Mouse (Mus musculus): ENCODE measurements around the gene Nt5c2. TPM values are rescaled to one million over a fixed set of nuclear protein-coding genes. Genes with fewer than 3 reads are reported as not detected.
A peak's percentile ranks its signal among the peaks of the same experiment; 100 is the strongest.

Nt5c2 gene
- polyA plus RNA-seq, 1 experiment from 2014 or later: 111 TPM

DNA sequence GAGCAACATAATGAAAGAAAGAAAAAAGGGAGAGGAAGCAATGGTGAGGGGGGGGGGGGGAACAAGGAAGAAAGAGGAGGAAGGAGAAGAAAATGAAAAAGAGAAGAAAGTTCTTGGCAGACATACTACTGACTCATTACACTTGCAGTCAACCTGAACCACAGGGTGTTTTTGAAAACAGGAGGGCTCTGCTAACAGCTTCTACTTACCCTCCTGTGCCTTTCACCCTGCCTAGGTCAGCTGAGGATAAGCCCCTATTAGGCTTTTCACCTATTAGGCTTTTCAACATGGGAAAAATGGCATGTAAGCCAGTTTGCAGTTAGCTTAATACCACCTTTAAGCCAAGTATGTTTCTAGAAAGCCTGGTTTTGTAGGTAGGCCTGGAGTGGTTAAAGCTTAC lies 51.5 kb downstream of the Nt5c2 start:
- H3K4me2 ChIP-seq: no peak overlapping the region

GRCm38 (mm10) chr19:46962841-46963240 lies 52.1 kb downstream of the Nt5c2 start:
- no peaks in the 10 kb centered on the region for H3K27me3 ChIP-seq (replicated peaks)
- no peak overlapping the region for H3K27ac ChIP-seq (ENCODE audit: poor library complexity, severe bottlenecking)
- WGBS: 21% methylated on average over 7 of the region's 7 CpGs

More for the DNA sequence above, 51.5 kb downstream of the Nt5c2 start:
- Histone ChIP-seq H3K9ac (no peak overlapping the region), H3K9me3 (replicated peaks) (no peaks in the 10 kb centered on the region), H3K27ac (ENCODE audit: poor library complexity, severe bottlenecking) (no peak overlapping the region), H3K36me3 (no peaks in the 10 kb centered on the region), H3K27me3 (replicated peaks) (no peaks in the 10 kb centered on the region), H3K4me3 (no peak overlapping the region), H3K4me1 (replicated peaks) (peaks cover 22% of the 10 kb centered on the region)
- ATAC-seq (ENCODE audit: insufficient number of reproducible peaks, low FRiP score): no peak

DNA sequence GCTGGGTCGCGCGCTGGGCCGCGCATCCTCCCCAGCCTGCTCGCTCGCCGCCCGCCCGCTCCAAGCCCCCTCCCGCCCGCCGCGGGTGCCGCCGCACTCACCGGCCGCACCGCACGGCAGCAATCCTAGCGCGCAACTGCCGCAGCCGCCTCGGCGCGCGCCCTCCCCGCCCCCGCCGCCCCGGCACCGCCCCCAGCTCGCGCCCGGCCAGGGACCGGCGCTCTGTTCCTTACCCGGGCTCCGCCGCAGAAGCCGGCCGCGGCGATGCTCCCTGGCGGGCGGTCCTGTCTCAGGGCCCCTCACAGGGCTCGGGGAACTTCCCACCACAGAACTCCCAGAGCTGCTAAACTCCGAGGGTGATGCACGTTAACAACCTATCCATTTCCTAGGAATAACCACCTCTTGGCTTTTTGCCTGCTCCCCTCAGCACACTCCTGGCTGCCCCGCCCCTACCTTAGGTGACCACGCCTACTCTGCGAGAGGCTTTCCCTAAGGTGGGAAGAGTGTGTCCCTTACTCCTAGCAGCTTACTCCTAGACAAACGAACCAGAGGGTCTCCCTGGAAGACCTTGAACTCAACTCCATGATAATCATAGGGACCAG lies 52.7 kb downstream of the Nt5c2 start:
- 4% methylated on average over 49 of the region's 54 CpGs for WGBS
- H3K4me1 ChIP-seq (replicated peaks): peaks cover 29% of the 10 kb centered on the region
- H3K36me3 ChIP-seq: no peaks in the 10 kb centered on the region
- H3K4me2 ChIP-seq: peak overlapping the region; percentile 87
- no peaks in the 10 kb centered on the region for H3K9me3 ChIP-seq (replicated peaks)
- no peaks in the 10 kb centered on the region for H3K27me3 ChIP-seq (replicated peaks)
- peak overlapping the region; percentile 95 for H3K9ac ChIP-seq
- peak overlapping the region; percentile 87 for H3K4me3 ChIP-seq
- peak; percentile 93 for ATAC-seq (ENCODE audit: insufficient number of reproducible peaks, low FRiP score)
- H3K27ac ChIP-seq (ENCODE audit: poor library complexity, severe bottlenecking): peak overlapping the region; percentile 98

More at GRCm38 (mm10) chr19:46962841-46963240, 52.1 kb downstream of the Nt5c2 start:
- ATAC-seq (ENCODE audit: insufficient number of reproducible peaks, low FRiP score): no peak
- no peaks in the 10 kb centered on the region for H3K36me3 ChIP-seq
- no peak overlapping the region for H3K9ac ChIP-seq
- H3K9me3 ChIP-seq (replicated peaks): no peaks in the 10 kb centered on the region
- peaks cover 24% of the 10 kb centered on the region for H3K4me1 ChIP-seq (replicated peaks)
- peak overlapping the region; percentile 87 for H3K4me2 ChIP-seq
- peak overlapping the region; percentile 87 for H3K4me3 ChIP-seq

GRCm38 (mm10) chr19:46961652-46962051 lies 53.3 kb downstream of the Nt5c2 start:
- WGBS: under 1% methylated on average over 36 of the region's 36 CpGs
- H3K27ac ChIP-seq (ENCODE audit: poor library complexity, severe bottlenecking): peak overlapping the region; percentile 98
- no peaks in the 10 kb centered on the region for H3K9me3 ChIP-seq (replicated peaks)
- H3K27me3 ChIP-seq (replicated peaks): no peaks in the 10 kb centered on the region
- H3K4me2 ChIP-seq: peak overlapping the region; percentile 87
- peak overlapping the region; percentile 87 for H3K4me3 ChIP-seq
- H3K9ac ChIP-seq: peak overlapping the region; percentile 95
- H3K36me3 ChIP-seq: no peaks in the 10 kb centered on the region
- ATAC-seq (ENCODE audit: insufficient number of reproducible peaks, low FRiP score): peak; percentile 87
- peaks cover 35% of the 10 kb centered on the region for H3K4me1 ChIP-seq (replicated peaks)

DNA sequence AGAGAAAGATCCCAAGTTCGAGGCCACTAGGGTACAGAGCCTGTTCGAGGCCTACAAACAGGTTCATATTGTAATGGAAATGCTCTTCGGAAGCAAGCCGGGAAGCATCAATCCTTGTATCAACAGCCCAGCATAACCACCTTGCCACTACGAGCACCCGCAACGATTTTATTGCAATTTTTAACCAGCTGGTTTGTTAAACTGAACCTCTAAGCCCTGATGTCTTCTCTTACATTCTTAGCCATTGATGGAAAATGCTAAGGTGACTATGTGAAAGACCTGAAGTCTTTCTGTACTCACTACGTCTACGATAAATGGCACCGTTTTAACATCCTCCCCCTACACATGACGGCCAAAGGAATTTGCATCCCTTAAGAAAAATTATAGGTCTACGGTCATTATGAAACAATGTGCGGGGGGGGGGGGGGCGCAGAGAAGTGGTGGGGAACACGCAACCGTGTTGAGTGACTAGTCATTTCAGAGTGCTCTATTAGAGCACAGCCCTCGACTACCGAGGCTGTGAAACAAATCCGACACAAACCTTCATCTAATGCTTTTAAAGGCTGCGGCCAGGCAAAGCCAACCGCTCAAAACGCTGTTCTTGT lies 53.8 kb downstream of the Nt5c2 start:
- H3K4me1 ChIP-seq (replicated peaks): peaks cover 40% of the 10 kb centered on the region
- H3K9ac ChIP-seq: peak overlapping the region; percentile 95
- 0 out of 2 replicates have a peak, but pooled peaks have one; percentile 26 for ATAC-seq (ENCODE audit: insufficient number of reproducible peaks, low FRiP score)
- H3K27me3 ChIP-seq (replicated peaks): no peaks in the 10 kb centered on the region
- peak overlapping the region; percentile 98 for H3K27ac ChIP-seq (ENCODE audit: poor library complexity, severe bottlenecking)
- 11% methylated on average over 22 of the region's 22 CpGs for WGBS
- peak overlapping the region; percentile 87 for H3K4me2 ChIP-seq
- no peaks in the 10 kb centered on the region for H3K9me3 ChIP-seq (replicated peaks)
- no peaks in the 10 kb centered on the region for H3K36me3 ChIP-seq
- peak overlapping the region; percentile 87 for H3K4me3 ChIP-seq

GRCm38 (mm10) chr19:46960101-46961046 lies 54.6 kb downstream of the Nt5c2 start:
- 68% methylated on average over 13 of the region's 13 CpGs for WGBS
- peaks cover 40% of the 10 kb centered on the region for H3K4me1 ChIP-seq (replicated peaks)
- H3K9ac ChIP-seq: peak overlapping the region; percentile 95
- H3K36me3 ChIP-seq: no peaks in the 10 kb centered on the region
- no peaks in the 10 kb centered on the region for H3K9me3 ChIP-seq (replicated peaks)
- no peaks in the 10 kb centered on the region for H3K27me3 ChIP-seq (replicated peaks)
- ATAC-seq (ENCODE audit: insufficient number of reproducible peaks, low FRiP score): no peak
- peak overlapping the region; percentile 87 for H3K4me3 ChIP-seq
- peak overlapping the region; percentile 87 for H3K4me2 ChIP-seq
- peak overlapping the region; percentile 98 for H3K27ac ChIP-seq (ENCODE audit: poor library complexity, severe bottlenecking)

GRCm38 (mm10) chr19:46959536-46959935 lies 55.4 kb downstream of the Nt5c2 start:
- H3K9ac ChIP-seq: 0 out of 2 replicates have a peak overlapping the region, but pooled peaks have one; percentile 47
- no peaks in the 10 kb centered on the region for H3K27me3 ChIP-seq (replicated peaks)
- H3K4me2 ChIP-seq: peak overlapping the region; percentile 87
- H3K27ac ChIP-seq (ENCODE audit: poor library complexity, severe bottlenecking): peak overlapping the region; percentile 52
- 0 out of 2 replicates have a peak, but pooled peaks cover 4% of the 10 kb centered on the region for H3K36me3 ChIP-seq
- H3K4me3 ChIP-seq: 0 out of 2 replicates have a peak overlapping the region, but pooled peaks have one; percentile 0
- ATAC-seq (ENCODE audit: insufficient number of reproducible peaks, low FRiP score): no peak
- H3K4me1 ChIP-seq (replicated peaks): peaks cover 40% of the 10 kb centered on the region
- 50% methylated on average over 3 of the region's 3 CpGs for WGBS
- no peaks in the 10 kb centered on the region for H3K9me3 ChIP-seq (replicated peaks)

- Histone ChIP-seq H3K27me3 (replicated peaks) (no peaks in the 10 kb centered on the region), H3K9ac (no peak overlapping the region), H3K27ac (ENCODE audit: poor library complexity, severe bottlenecking) (no peak overlapping the region), H3K4me1 (replicated peaks) (peaks cover 45% of the 10 kb centered on the region), H3K36me3 (0 out of 2 replicates have a peak, but pooled peaks cover 4% of the 10 kb centered on the region), H3K4me3 (no peak overlapping the region), H3K4me2 (no peak overlapping the region), H3K9me3 (replicated peaks) (no peaks in the 10 kb centered on the region)
- WGBS: 78% methylated on average over 3 of the region's 3 CpGs
- no peak for ATAC-seq (ENCODE audit: insufficient number of reproducible peaks, low FRiP score)
Measured at GRCm38 (mm10) chr19:46958566-46958965, 56.4 kb downstream of the Nt5c2 start.

DNA sequence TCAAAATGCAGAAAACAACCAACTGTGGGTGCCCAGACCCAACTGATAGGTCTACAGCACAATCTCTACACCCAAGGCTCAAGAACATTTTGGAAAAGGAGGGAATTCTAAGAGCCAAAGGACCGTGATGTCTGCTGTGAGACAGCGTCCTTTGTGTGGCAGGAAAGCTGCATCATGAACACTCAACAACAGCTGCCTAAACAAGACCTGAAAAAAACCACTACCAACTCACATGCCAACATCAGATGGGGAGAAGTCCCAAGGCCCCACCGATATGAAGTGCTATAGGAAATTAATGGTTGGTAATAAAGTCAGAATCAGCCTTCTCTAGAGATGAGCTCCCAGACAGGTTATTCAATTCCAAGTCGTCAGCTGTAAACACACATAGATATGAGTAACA lies 57.0 kb downstream of the Nt5c2 start:
- Histone ChIP-seq H3K4me3 (no peak overlapping the region), H3K36me3 (0 out of 2 replicates have a peak, but pooled peaks cover 4% of the 10 kb centered on the region), H3K9me3 (replicated peaks) (no peaks in the 10 kb centered on the region), H3K9ac (no peak overlapping the region), H3K4me1 (replicated peaks) (peaks cover 50% of the 10 kb centered on the region), H3K4me2 (no peak overlapping the region), H3K27me3 (replicated peaks) (no peaks in the 10 kb centered on the region), H3K27ac (ENCODE audit: poor library complexity, severe bottlenecking) (no peak overlapping the region)
- 84% methylated on average over 4 of the region's 4 CpGs for WGBS
- no peak for ATAC-seq (ENCODE audit: insufficient number of reproducible peaks, low FRiP score)

GRCm38 (mm10) chr19:46957001-46957400 lies 58.0 kb downstream of the Nt5c2 start:
- Histone ChIP-seq H3K9me3 (replicated peaks) (no peaks in the 10 kb centered on the region), H3K36me3 (0 out of 2 replicates have a peak, but pooled peaks cover 11% of the 10 kb centered on the region), H3K4me3 (no peak overlapping the region), H3K4me1 (replicated peaks) (peaks cover 51% of the 10 kb centered on the region), H3K9ac (no peak overlapping the region), H3K4me2 (no peak overlapping the region), H3K27me3 (replicated peaks) (no peaks in the 10 kb centered on the region), H3K27ac (ENCODE audit: poor library complexity, severe bottlenecking) (no peak overlapping the region)
- 65% methylated on average over 5 of the region's 5 CpGs for WGBS
- ATAC-seq (ENCODE audit: insufficient number of reproducible peaks, low FRiP score): no peak

DNA sequence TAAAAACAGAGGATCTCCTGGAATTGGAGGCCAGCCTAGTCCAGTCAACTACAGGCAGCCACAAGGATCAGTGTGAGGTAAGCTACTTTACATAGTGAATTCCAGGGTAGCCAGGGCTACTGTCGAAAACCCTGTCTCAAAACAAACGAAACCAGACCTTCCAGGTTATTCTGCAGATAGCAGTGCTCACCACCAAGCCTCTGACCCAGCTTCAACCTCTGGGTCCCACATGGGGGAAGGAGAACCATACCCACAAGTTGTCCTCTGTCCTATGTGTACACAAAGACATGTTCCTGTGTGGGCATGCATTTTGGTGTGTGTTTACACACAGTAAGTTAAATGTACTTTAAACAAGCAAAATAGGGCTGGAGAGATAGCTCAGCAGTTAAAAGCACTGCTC lies 58.5 kb downstream of the Nt5c2 start:
- Histone ChIP-seq H3K27ac (ENCODE audit: poor library complexity, severe bottlenecking) (no peak overlapping the region), H3K9me3 (replicated peaks) (no peaks in the 10 kb centered on the region)
- ATAC-seq (ENCODE audit: insufficient number of reproducible peaks, low FRiP score): no peak

More for the DNA sequence above, 58.5 kb downstream of the Nt5c2 start:
- no peak overlapping the region for H3K4me3 ChIP-seq
- H3K4me2 ChIP-seq: no peak overlapping the region
- no peaks in the 10 kb centered on the region for H3K27me3 ChIP-seq (replicated peaks)
- peaks cover 51% of the 10 kb centered on the region for H3K4me1 ChIP-seq (replicated peaks)
- no peak overlapping the region for H3K9ac ChIP-seq
- H3K36me3 ChIP-seq: 0 out of 2 replicates have a peak, but pooled peaks cover 11% of the 10 kb centered on the region
- WGBS: 43% methylated on average over 2 of the region's 2 CpGs

Data from heart, embryonic 12.5 days (tissue).